Mouse (Mus musculus) hematopoietic stem cell, adult 5-6 weeks (primary cell): ENCODE results near the gene Gm10715. TPM values are rescaled to one million over a fixed set of nuclear protein-coding genes. Genes with fewer than 3 reads are reported as not detected.
A peak's percentile ranks its signal among the peaks of the same experiment; 100 is the strongest.
"Not testable (repeated sequence)": the region's sequence is repeated elsewhere in the genome, so short reads cannot be mapped to it uniquely, and the experiment has no call there.

Experiments
- ATAC-seq, 2 experiments: fragments of 125-278 bp in 1 of 2; replicated peaks in 1 of 2; 2 replicates each; pipeline ENCODE4 v1.8.0; 2016 to 2017; ENCODE audit warnings: inconsistent platforms in 2 of 2, mild to moderate bottlenecking in 2 of 2, moderate number of reproducible peaks in 2 of 2, low read depth in 1 of 2, moderate TSS enrichment in 1 of 2; ENCODE audit not compliant: low FRiP score in 2 of 2, poor library complexity in 2 of 2, severe bottlenecking in 2 of 2, insufficient read depth in 1 of 2, low TSS enrichment in 1 of 2
- total RNA-seq: library from RNA; stranded (forward); fragments of 172-1452, 232-1000 nt; gene quantifications from 2 replicates; pipeline ENCODE4 v1.2.3, GENCODE M21; 2017

The Gm10715 gene
- total RNA-seq: not detected in 2 replicates

DNA sequence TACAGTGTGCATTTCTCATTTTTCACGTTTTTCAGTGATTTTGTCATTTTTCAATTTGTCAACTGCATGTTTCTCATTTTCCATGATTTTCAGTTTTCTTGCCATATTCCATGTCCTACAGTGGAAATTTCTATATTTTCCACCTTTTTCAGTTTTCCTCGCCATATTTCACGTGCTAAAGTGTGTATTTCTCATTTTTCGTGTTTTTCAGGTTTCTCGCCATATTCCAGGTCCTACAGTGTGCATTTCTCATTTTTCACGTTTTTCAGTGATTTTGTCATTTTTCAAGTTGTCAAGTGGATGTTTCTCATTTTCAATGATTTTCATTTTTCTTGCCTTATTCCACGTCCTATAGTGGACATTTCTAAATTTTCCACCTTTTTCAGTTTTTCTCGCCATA lies at the start of gene Gm10715:
Gene Gm10715 (plus strand): TSS at position 301 of the 400 bp plus-strand sequence.
- not testable (repeated sequence) for ATAC-seq

DNA sequence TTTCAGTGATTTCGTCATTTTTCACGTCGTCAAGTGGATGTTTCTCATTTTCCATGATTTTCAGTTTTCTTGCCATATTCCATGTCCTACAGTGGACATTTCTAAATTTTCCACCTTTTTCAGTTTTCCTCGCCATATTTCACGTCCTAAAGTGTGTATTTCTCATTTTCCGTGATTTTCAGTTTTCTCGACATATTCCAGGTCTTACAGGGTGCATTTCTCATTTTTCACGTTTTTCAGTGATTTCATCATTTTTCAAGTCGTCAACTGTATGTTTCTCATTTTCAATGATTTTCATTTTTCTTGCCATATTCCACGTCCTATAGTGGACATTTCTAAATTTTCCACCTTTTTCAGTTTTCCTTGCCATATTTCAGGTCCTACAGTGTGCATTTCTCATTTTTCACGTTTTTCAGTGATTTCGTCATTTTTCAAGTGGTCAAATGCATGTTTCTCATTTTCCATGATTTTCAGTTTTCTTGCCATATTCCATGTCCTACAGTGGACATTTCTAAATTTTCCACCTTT lies 36.2 kb upstream of the Gm10715 start, which contains the start of gene Gm10722:
Gene Gm10722 (plus strand): TSS at position 478 of the 528 bp plus-strand sequence.
- ATAC-seq: not testable (repeated sequence)

DNA sequence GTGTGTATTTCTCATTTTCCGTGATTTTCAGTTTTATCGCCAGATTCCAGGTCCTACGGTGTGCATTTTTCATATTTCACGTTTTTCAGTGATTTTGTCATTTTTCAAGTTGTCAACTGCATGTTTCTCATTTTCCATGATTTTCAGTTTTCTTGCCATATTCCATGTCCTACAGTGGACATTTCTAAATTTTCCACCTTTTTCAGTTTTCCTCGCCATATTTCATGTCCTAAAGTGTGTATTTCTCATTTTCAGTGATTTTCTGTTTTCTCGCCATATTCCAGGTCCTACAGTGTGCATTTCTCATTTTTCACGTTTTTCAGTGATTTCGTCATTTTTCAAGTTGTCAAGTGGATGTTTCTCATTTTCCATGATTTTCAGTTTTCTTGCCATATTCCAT lies 35.7 kb upstream of the Gm10715 start:
- not testable (repeated sequence) for ATAC-seq

- ATAC-seq: peak; percentile 25 to 40; a peak in 2 of 4 replicates
Measured at GRCm38 (mm10) chr9:3001948-3002659, 34.6 kb upstream of the Gm10715 start.

GRCm38 (mm10) chr9:3002794-3003396 lies 33.8 kb upstream of the Gm10715 start, which contains the start of gene Gm11168:
Gene Gm11168, plus strand, starts transcription at chr9:3003346.
- not testable (repeated sequence) for ATAC-seq

DNA sequence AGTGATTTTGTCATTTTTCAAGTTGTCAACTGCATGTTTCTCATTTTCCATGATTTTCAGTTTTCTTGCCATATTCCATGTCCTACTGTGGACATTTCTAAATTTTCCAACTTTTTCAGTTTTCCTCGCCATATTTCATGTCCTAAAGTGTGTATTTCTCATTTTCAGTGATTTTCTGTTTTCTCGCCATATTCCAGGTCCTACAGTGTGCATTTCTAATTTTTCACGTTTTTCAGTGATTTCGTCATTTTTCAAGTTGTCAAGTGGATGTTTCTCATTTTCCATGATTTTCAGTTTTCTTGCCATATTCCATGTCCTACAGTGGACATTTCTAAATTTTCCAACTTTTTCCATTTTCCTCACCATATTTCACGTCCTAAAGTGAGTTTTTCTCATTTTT lies 30.5 kb upstream of the Gm10715 start:
- peak; percentile 30 to 43 for ATAC-seq

DNA sequence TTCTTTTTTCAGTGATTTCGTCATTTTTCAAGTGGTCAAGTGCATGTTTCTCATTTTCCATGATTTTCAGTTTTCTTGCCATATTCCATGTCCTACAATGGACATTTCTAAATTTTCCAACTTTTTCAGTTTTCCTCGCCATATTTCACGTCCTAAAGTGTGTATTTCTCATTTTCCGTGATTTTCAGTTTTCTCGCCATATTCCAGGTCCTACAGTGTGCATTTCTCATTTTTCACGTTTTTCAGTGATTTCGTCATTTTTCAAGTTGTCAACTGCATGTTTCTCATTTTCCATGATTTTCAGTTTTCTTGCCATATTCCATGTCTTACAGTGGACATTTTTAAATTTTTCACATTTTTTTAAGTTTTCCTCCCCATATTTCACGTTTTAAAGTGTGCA lies 30.0 kb upstream of the Gm10715 start:
- not testable (repeated sequence) for ATAC-seq

DNA sequence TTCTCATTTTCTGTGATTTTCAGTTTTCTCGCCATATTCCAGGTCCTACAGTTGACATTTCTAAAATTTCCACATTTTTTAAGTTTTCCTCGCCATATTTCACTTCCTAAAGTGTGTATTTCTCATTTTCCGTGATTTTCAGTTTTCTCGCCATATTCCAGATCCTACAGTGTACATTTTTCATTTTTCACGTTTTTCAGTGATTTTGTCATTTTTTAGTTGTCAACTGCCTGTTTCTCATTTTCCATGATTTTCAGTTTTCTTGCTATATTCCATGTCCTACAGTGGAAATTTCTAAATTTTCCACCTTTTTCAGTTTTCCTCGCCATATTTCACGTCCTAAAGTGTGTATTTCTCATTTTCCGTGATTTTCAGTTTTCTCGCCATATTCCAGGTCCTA lies 29.4 kb upstream of the Gm10715 start:
- peak; percentile 24 to 25 for ATAC-seq

DNA sequence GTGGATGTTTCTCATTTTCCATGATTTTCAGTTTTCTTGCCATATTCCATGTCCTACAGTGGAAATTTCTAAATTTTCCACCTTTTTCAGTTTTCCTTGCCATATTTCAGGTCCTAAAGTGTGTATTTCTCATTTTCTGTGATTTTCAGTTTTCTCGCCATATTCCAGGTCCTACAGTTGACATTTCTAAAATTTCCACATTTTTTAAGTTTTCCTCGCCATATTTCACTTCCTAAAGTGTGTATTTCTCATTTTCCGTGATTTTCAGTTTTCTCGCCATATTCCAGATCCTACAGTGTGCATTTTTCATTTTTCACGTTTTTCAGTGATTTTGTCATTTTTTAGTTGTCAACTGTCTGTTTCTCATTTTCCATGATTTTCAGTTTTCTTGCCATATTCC lies 27.3 kb upstream of the Gm10715 start:
- ATAC-seq: peak; percentile 14 to 24

GRCm38 (mm10) chr9:3012054-3012621 lies 24.5 kb upstream of the Gm10715 start:
- peak; percentile 39 to 56 for ATAC-seq

- ATAC-seq: peak; percentile 37 to 39
Measured at GRCm38 (mm10) chr9:3012733-3013279, 23.9 kb upstream of the Gm10715 start, which contains the start of gene Gm10721. Gene Gm10721, plus strand, starts transcription at chr9:3013140.

GRCm38 (mm10) chr9:3015354-3015753 lies 21.3 kb upstream of the Gm10715 start, which contains the start of gene Gm10720:
Gene Gm10720, plus strand, starts transcription at chr9:3015654.
- not testable (repeated sequence) for ATAC-seq

GRCm38 (mm10) chr9:3015896-3016295 lies 20.8 kb upstream of the Gm10715 start:
- not testable (repeated sequence) for ATAC-seq

DNA sequence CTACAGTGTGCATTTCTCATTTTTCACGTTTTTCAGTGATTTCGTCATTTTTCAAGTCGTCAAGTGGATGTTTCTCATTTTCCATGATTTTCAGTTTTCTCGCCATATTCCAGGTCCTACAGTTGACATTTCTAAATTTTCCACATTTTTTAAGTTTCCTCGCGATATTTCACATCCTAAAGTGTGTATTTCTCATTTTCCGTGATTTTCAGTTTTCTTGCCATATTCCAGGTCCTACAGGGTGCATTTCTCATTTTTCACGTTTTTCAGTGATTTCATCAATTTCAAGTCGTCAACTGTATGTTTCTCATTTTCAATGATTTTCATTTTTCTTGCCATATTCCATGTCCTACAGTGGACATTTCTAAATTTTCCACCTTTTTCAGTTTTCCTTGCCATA lies 19.6 kb upstream of the Gm10715 start, which contains the start of gene Gm10719:
Gene Gm10719 (plus strand): TSS at position 301 of the 400 bp plus-strand sequence.
- not testable (repeated sequence) for ATAC-seq

- not testable (repeated sequence) for ATAC-seq
Measured at GRCm38 (mm10) chr9:3018944-3019343, 17.7 kb upstream of the Gm10715 start.

GRCm38 (mm10) chr9:3019835-3020727 lies 16.6 kb upstream of the Gm10715 start:
- peak; percentile 40 to 48 for ATAC-seq
